Mouse (Mus musculus): Measurements from ENCODE around the gene Slc29a2.

- TF ChIP-seq CTCF (IDR thresholded peaks at IDR 0.05; ENCODE audit: low read depth, low read length) (no peak), POLR2A (IDR thresholded peaks at IDR 0.05; ENCODE audit: extremely low read depth, insufficient read depth, low read length) (no peak)
These were observed 12.9 kb downstream of the Slc29a2 start for GRCm38 (mm10) chr19:5036577-5036976.

All from liver, adult 2 months (tissue).